Mouse (Mus musculus): ENCODE results near the gene Gm11060.

Gm11060 gene

DNA sequence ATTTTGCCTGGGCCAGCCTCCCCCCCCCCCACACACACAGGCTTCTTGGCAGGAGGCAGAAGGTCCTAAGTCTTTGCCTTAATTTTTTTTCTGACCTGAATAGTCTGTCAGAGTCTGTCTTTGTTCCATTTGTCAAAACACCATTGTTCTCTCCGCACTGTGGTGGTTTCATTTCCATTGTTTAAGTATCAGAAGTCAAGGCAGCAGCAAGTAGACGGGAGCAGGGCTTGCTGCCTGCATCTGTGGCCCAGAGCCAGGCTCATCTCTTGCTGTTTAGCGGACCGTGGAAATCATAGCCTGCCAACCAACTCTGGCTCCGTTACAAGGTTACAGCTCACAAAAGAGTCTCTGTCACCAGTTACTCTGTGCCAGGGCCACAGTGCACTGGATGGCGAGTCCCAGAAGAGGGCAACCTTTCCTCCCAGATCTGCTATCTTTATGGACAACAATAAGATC, 16.9 kb downstream of the Gm11060 start:
- ATAC-seq (ENCODE audit: insufficient number of reproducible peaks, low FRiP score, low TSS enrichment) = peak; percentile 96

DNA sequence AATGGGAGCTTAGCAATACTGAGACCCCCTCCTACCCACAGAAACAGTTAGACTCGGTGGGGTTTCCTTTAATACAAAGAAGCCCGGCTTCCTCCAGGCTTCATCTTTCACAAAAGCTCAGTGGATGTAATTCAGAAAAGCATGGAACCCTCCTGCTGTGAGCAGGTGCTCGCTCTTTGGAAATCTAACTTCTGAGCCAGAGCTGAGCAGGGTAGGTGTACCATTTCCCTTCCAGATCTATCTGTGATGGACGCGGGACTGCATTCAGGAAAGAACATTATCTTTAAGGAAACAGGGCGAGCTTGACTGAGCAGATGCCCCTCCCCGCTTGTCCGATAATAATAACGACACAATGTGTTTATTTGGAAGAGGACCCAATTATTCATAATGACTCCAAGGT, 22.3 kb downstream of the Gm11060 start:
- 0 out of 2 replicates have a peak, but pooled peaks have one; percentile 51 for ATAC-seq (ENCODE audit: insufficient number of reproducible peaks, low FRiP score, low TSS enrichment)

DNA sequence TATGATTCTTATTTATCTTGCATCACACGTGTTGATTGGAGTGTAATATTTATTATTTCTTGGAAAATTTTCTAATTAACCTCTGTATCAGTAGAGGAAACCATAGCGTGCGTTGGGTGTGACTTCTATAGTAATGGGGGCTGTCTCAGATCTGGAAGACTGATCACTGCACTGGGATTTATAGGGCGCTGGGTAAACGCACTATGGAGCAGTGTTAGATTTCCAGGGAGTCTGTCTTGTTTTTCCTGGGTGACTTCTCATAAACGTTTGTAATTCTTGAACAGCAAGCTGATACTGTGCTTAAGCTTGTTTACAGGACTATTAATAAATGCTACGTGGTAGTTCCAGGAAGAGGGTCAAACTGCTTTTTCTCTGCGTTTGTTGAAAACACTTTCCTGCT, 25.9 kb downstream of the Gm11060 start:
- ATAC-seq (ENCODE audit: insufficient number of reproducible peaks, low FRiP score, low TSS enrichment) = no peak

DNA sequence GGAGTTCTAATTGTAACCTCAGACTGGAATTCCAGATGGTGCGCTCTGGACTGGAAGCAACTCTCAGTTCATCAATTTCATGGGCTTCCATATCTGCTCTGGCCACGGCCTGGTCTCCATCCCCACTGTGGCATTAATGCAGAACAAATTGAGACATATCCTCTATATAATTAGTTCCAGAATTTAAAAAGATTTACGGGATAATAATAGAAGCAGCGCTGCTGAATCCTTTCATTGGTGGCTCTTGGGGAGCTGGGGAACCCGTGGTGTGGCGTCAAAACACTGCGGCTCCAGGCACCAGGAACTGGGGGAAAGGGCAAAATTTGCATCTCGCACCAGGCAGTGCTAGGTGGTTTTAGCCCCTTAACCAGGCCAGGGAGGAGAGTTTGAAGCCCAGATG, 30.4 kb downstream of the Gm11060 start:
- no peak for ATAC-seq (ENCODE audit: insufficient number of reproducible peaks, low FRiP score, low TSS enrichment)

DNA sequence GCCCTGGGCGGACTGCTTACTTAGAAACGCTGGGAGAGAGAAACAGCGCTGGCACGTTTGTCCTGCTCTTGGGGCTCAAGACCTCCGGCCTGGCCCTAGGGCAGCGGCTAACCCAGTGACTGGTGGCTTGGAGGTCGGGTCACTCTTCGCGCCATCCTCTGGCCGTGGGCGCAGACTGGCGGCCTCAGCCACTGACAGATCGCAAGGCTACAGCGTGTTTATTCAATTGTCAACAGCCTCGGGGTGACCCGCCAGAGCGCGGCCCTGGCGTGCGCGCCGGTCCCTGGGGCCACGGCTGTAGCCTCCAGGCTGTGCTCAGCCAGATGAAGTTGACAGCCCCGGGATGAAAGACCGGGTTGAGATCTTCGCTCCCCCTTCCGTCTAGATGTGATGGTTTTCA, 31.1 kb downstream of the Gm11060 start:
- ATAC-seq (ENCODE audit: insufficient number of reproducible peaks, low FRiP score, low TSS enrichment) = no peak

DNA sequence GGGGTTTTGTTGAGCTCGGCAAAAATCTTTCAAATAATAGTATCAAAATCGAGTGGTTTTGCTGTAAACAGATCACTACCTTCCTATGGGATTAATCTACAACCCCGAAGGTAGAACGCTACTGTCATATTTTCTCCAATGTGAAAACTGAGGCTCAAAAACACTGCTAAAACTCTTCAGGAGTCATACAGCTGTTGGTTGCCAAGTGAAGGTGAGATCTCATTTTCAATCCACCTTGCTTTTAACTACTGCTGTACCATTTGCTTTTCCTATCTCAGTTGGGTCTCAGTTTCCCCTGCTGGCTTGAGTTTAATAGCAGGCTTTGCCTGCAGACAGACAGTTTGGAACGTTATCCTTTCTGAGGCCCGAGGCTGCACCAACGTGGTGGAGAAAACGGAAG, 31.6 kb downstream of the Gm11060 start:
- no peak for ATAC-seq (ENCODE audit: insufficient number of reproducible peaks, low FRiP score, low TSS enrichment)

DNA sequence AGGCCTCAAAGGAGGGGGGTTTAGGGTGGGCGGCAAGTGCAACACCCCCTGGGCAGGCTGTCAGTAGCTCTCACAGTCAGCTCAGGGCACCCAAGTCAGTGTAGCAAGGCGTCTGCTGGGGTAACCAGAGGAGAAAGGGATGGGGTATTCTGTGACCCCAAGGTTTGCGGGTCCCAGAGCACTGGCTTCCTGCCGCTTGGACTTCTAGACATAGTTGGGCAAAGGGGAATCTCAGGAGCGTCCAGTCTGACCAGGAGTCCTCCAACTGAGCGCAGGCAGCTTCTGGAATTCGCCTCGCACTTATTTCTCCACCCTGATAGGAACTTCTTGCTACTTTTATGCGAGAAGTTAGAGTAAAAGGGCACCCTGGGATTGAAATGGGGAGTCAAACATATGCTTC, 32.1 kb downstream of the Gm11060 start:
- ATAC-seq (ENCODE audit: insufficient number of reproducible peaks, low FRiP score, low TSS enrichment) = no peak

DNA sequence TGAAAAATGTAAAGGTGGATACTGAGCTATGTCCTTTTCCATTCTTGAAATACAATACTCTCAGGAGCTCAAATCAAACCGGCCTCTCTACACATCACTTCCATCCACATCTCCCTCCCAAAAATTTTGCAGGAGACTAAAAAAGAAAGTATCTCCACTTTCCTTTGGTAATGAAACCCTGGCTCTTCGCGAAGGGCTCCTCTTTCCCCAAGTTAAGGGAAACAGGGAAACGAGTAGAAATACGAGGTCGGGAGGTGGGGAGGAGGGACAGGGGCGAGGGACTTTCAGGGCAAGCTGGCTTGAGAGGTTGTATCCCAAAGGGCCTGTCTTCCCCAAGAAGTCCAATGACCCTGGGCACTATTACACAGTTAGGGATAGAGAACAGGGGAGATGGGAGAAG, 32.6 kb downstream of the Gm11060 start:
- ATAC-seq (ENCODE audit: insufficient number of reproducible peaks, low FRiP score, low TSS enrichment) = no peak

DNA sequence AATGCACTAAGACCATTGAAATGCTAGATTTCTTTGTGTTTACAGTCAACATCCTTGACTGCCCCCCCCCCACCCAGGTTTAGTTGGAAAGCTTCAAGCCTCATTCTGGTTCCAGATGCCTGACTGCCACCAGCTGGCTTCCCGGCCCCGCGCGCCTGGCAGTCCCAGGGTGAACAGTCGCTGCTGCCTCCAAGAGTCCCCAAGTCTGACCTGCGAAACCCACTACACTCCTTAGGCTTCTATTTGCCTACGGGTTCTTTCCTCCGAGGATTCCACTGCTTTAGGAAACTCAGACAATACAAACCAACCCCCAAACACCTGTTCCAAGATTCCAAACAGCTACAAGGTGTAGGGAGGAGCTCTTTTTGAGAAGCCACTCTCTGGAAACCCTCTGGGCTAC, 33.4 kb downstream of the Gm11060 start:
- no peak for ATAC-seq (ENCODE audit: insufficient number of reproducible peaks, low FRiP score, low TSS enrichment)

DNA sequence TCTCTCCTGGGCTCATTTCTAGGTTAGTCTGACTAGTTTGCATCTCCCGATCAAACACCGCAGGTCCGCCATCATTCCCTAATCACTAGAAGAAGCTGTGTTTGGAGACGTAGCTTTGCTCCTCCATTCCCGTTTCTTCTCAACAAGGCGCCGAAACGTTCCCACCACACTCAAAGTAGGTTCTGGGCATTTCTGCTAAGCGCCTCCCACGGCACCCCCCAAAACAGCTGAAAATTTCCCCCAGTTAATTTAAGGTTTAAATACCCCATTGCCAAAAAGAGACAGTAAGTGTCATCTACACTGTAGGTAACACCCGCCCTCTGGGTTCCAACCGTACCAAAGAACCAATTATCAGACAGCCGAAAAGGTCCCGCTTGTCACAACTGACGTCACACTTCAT, 33.8 kb downstream of the Gm11060 start:
- ATAC-seq (ENCODE audit: insufficient number of reproducible peaks, low FRiP score, low TSS enrichment) = no peak

DNA sequence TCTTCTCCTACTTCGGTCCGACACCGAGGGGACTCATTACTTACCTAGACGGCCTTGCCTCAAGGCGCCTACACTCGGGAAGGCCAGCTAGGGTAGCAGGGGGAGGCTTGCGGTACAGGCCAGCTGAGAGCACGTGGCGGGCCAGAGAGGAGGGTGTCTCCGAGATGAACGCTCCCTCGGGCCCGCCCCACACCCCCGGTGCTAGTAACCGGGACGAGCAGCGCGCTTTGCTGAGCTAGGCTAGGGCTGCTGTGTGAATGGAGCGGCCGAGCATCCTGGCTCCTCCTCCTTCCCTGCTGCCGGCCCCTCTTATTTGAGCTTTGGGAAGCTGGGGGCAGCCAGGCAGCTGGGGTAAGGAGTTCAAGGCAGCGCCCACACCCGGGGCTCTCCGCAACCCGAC, 34.5 kb downstream of the Gm11060 start, which contains the start of gene Wt1:
Gene Wt1, plus strand, starts transcription at position 251 of the 400 bp plus-strand sequence.
- ATAC-seq (ENCODE audit: insufficient number of reproducible peaks, low FRiP score, low TSS enrichment) = no peak

DNA sequence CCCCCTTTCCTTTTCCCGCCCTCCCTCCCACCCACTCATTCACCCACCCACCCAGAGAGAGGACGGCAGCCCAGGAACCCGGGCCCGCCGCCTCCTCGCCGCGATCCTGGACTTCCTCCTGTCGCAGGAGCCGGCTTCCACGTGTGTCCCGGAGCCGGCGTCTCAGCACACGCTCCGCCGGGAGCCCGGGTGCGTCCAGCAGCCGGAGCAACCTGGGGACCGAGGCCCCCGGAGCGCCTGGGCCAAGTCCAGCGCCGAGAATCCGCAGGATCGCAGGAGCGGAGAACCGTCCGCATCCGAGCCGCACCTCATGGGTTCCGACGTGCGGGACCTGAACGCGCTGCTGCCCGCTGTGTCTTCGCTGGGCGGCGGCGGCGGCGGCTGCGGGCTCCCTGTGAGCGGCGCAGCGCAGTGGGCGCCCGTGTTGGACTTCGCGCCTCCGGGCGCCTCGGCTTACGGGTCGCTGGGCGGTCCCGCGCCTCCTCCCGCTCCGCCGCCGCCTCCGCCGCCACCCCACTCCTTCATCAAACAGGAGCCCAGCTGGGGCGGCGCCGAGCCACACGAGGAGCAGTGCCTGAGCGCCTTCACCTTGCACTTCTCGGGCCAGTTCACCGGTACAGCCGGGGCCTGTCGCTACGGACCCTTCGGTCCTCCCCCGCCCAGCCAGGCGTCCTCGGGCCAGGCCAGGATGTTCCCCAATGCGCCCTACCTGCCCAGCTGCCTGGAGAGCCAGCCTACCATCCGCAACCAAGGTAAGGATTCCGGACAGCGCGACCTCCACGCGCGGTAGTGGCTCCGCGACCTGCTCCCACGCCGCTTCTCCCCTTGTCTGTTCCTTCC, 35.1 kb downstream of the Gm11060 start:
- no peak for ATAC-seq (ENCODE audit: insufficient number of reproducible peaks, low FRiP score, low TSS enrichment)

DNA sequence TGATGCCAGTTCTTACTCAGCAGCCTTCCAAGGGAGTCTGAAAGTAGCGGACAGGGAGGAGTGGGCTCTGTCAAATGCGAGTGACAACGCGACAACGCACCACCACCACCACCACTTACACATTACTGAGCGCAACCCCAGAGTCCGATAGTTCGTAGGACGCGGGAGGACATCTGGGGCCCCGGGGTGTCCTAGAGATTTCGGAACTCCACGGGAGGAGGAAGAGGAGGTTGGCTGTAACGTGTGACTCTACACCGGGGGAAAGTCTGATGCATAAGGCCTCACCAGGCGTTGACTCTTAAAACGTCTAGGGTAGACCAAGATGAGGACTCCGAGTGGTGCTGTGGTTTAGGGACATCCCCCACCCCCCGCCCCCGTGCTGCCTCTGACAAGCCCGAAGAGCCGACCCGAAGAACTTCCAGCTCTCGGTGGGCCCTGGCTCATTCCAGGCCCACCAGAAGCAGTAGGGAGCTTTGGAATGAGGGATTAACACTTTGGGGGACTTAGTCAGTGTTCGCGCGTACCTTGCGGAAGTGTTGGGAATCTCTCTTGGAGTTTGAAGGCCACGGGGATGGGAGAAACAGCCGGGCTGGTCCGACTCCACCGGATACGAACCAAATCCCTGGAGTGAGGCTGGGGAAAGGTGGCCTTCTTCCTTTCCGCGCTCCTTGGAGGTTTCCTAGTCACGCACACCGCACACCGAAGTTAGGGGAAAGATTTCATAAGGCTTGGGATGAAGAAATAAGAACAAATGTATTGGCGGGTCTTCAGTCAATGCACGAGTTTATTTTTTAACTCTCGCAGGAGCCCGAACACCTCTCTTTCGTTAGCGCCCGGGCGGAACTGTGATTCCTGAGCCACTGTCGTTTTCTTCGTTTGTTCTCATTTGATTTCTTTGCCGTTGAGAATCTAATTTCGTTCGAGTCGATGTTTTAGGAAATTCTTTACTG, 36.0 kb downstream of the Gm11060 start:
- no peak for ATAC-seq (ENCODE audit: insufficient number of reproducible peaks, low FRiP score, low TSS enrichment)

DNA sequence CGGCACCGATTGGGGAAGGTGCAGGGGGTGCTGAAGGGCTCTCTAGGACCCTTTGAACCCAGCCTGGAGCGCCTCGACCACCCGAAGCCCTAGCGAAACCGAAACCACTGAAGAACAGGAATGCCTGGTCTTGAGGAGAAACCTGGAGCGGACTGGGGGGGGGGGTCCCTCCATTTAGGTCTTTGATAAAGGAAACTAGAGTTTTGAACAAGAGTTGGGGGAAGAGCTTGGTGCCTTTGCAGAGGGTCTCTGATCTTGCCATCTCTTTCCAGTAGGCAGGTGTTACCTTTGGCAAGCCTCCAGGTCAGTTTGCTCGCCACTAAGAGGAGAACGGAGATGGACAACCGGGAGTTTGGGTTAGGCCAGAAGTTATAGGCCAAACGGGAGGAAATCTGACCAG, 36.7 kb downstream of the Gm11060 start:
- ATAC-seq (ENCODE audit: insufficient number of reproducible peaks, low FRiP score, low TSS enrichment) = no peak

DNA sequence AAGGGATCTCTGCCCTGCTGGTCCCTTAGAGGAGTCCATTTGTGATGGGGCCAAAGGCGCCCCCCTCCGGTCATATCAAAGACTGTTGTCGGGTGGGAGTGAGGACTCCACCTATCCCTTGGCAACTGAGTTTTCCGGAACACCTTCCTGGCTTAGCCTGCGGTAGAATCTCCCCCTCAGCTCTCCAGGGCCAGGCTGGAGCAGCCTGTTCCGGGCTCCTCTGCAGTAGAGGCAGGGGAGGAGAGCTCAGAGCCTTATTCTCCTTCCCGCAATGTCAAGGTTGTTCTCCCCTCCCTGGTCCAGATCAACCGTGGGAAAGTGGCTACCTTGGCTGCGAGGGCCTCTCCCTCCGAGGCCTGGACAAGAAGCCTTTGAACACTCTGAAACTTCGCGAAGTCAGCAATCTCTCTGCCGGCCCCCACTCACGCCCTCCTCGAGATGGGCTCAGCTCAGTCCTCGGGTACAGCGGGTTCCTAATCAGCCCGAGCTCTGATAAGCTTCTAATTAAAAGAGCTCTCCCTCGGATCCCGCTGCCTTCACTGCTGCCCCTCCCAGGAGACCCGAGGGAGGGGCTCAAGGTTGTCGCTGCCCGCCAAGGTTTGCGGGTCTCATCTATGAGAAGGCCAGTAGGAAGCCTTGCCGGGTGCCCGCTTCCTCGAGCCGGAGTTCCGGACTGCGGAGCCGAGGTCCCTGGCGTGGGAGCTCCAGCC, 38.7 kb downstream of the Gm11060 start:
- no peak for ATAC-seq (ENCODE audit: insufficient number of reproducible peaks, low FRiP score, low TSS enrichment)

DNA sequence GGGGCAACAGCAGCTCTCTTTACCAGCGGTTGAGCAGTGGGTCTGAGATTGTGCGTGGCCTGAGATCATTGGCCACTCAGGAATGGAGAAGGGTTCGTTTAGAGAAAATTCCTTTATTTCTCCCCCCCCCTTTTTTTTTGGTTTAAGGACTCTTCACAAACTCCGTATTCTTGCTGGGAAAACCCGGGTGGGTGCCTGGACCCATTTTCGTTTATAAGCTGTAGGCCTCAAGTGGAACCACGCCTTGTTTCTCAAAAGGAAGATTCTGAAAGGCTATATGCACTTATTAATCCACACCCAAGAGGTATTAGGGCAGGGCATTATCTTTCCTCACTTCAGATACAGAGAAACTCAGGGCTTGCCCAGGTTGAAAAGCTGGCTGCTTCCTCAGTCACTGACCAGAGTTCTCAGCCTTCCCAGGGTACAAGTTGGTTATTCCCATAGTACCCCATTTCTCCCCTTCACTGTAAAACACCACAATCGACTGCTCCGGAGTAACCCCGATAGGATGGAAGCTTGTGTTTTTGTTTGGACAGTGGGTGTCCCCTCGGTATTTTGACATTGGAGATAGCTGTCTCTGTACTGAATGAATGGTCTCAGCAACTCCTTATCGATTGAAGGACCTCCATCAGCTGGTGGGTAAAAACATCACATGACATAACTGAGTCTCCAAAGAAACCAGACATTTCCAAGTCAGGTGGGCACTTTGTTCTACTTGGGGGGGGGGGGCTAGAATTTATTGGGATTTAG, 39.4 kb downstream of the Gm11060 start:
- ATAC-seq (ENCODE audit: insufficient number of reproducible peaks, low FRiP score, low TSS enrichment) = no peak

DNA sequence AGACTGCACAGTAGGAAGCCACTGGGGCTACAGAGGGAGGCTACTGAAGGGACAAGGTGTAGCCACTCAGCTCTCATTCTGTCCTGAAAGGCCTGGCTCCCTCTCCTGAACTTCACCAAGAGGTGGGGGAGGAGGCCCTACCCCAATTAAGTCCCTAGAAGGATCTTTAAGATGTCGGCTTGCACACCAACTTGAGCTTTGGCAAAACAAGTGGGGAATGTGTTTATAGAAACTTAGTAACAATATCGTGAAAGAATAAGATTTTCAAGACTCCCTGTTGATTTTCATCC, 39.9 kb downstream of the Gm11060 start:
- ATAC-seq (ENCODE audit: insufficient number of reproducible peaks, low FRiP score, low TSS enrichment) = no peak

DNA sequence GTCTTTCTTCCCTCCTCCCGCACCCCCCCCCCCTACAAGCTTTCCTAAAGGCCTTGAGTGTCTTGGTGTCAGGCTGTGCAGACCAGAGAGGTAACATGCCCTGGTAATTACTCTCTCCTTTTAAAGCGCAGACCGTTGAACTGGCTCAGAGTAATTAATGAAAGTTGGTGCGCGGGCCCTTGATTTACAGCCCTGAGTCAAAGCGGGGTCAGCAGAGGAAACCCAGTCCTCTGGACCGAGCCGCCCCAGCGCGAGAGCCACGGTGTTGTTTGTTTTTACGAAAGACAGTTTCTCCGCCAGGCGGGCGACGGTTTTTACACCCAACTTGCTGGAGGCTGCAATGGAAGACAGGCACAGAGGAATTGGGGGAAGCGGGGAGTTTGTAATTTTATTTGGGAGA, 40.5 kb downstream of the Gm11060 start:
- ATAC-seq (ENCODE audit: insufficient number of reproducible peaks, low FRiP score, low TSS enrichment) = no peak

DNA sequence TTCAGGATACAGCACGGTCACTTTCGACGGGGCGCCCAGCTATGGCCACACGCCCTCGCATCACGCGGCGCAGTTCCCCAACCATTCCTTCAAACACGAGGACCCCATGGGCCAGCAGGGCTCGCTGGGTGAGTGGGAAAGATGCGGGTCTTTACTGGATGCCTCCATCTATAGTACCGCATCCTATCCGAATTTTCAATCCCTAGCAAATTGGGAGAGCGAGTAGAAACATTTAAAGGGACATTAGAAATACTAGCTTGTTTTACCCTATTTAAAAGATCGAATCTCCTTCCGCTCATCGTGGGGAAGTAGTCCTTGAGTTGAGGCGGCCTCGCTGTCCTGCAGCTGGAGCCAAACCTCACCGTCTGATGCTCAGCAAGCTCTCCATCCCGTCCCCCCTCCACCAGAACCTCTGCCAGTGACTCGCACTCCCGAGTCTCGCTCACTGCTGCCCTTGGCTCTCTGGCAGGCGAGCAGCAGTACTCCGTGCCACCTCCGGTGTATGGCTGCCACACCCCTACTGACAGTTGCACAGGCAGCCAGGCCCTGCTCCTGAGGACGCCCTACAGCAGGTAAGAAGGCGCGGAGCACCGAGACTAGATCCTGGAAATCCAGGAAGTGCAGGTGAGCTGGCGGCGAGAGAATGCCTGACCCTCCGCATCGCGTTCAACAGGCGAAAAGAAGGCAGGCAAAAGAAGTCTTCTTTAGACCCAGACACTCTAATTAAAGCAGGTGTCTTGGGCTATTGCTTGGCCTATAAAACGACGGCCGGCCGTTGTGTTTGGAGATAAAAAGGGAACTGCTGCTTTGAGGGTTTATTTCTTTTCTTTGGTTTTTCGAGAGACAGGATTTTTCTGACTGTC, 41.3 kb downstream of the Gm11060 start:
- no peak for ATAC-seq (ENCODE audit: insufficient number of reproducible peaks, low FRiP score, low TSS enrichment)

Data from cerebellum, adult (tissue).